Mouse (Mus musculus): ENCODE measurements around the gene Vps13d.

GRCm38 (mm10) chr4:145025409-145025762 lies 169.4 kb downstream of the Vps13d start:
- TF ChIP-seq POLR2A (IDR thresholded peaks at IDR 0.05; ENCODE audit: control insufficient read depth, extremely low read depth, insufficient read depth, low read length, poor library complexity): no peak
- TF ChIP-seq CTCF (IDR thresholded peaks at IDR 0.05; ENCODE audit: borderline replicate concordance, control insufficient read depth, extremely low read depth, insufficient read depth, low read length, poor library complexity): no peak
